Mouse (Mus musculus) induced T-regulatory cell, adult 2 months (primary cell): Measurements from ENCODE around the gene Gna14.
A peak's percentile ranks its signal among the peaks of the same experiment; 100 is the strongest.

Experiments
- DNase-seq: peaks from one replicate; pipeline ENCODE4 v3.0.0-alpha.2; 2012; ENCODE audit warnings: low read depth

Gene Gna14

GRCm38 (mm10) chr19:16597216-16597615, 161.7 kb downstream of the Gna14 start:
- DNase-seq = no peak

GRCm38 (mm10) chr19:16598653-16599297, 163.2 kb downstream of the Gna14 start:
- peak; percentile 5 for DNase-seq

- peak; percentile 82 for DNase-seq
Observed at GRCm38 (mm10) chr19:16599298-16599970, 163.9 kb downstream of the Gna14 start.

- DNase-seq = no peak
Observed at GRCm38 (mm10) chr19:16602026-16602425, 166.5 kb downstream of the Gna14 start.

DNA sequence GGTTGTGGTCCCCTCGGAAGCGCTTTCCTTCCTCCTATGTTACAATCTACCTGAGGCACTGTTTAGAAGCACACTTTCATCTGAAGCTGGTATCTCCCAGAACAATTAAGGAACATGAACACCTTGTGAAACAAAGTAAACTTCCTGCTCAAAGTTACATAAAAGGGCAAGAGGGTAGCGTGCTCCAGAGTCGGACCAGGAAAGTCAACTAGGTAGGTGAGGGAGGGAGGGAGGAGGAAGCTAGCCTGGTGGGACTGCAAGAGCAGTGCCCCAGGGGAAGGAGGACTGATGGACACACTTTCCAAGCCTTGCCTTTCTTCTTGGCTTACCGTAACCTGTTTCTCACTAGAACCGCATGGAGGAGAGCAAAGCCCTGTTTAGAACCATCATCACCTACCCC, 172.1 kb downstream of the Gna14 start:
- DNase-seq = no peak

DNA sequence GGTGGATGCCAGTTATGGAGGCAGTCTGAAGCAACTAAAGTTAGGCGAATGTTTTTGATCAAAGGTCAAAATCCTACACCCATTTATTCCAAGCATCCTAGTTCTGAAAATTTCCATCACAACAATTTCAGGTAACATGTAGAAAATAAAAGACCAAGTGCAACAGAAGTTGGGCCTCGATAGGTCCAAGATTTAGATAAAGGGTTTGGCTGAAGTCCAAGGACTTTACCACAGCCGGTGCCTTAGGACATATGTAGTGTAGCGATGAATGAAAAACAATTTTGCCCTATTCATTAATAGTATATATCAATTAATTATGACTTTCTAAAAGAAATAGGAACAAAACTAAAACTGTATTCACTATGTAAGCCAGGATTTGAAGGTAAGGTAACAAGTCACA, 187.6 kb downstream of the Gna14 start:
- no peak for DNase-seq

DNA sequence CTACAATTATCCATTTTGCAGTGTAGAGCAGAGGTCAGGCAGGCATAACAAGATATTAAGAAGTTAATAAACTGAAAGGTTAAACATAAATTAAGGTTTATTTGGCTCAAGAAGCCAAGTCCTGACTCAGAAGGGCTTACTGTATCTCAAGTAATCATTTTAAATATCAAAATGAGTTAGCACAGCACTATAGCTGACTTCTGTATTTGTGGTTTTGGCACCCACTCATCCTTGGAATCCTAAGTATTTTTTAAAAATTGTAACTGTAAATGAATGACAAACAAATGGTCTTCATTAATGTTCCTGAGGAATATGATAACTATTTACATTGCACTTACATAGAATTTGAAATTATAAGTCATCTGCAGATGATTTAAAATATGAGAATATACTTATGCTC, 189.4 kb downstream of the Gna14 start:
- DNase-seq = no peak

- DNase-seq = no peak
Observed at GRCm38 (mm10) chr19:16625610-16626395, 190.2 kb downstream of the Gna14 start.
